Mouse (Mus musculus) B cell, adult 2 months (primary cell): ENCODE results near the gene Ttll9.

Experiments used
- DNase-seq, 2 experiments: peaks; one replicate each; pipeline ENCODE4 v3.0.0; 2022

Gene Ttll9

DNA sequence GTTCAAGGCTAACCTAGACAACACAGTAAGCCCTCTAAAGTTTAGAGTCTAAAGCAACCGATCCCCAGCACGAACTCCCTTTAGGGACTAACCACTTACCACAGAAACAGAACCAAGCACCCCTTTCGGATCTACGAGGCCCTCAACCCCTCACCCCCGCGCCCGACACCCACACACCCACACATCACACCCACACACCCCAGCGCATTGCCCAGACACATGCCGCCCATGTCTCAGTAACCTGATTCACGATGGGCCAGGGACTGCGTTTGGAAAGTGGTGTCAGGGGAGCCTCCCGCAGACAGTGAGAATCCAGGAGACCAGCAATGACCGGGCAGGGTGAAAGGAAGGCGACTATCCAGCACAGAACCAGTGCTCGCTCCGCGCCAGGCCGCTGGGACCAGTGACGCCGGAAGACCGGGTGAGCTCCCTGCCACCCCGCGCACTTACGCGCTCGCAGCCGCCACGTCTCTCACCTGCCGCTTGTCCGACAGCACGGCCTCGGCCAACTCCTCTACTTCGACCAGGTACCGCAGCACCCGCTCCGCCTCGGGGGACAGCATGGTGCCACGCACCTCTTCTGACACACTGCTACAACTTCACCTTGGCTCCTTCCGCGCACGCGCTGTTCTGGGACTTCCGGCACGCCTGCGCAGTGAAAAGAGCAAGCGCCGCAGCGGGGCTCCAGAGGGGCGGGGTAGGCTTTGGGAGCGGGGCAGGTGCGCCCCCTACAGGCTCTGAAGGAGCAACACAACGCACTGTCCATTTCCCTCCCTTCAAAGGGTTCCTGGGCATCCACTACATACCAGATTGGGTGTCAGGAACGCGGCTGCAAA, 52.7 kb downstream of the Ttll9 start, which contains the start of gene Pdrg1:
Gene Pdrg1, minus strand, starts transcription at position 670 of the 836 bp plus-strand sequence.
- peak; percentile 96 to 97 for DNase-seq

DNA sequence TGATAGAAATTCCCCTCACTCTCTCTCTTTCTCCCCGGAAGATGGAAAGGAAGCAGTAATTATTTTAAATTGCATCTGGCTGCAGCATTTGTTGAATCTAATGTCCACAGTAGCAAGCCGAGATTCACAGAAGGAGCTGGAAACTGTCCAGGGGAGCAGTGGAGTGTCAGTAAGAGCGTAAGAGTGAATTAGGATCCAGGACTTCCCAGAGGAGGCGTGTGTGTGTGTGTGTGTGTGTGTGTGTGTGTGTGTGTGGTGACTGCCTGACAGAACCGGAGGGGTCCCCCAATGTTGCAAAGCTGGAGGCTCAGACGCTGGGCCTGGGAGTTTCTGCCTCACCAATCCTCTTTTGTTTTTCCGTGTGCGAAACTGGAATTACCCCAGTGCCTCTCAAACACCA, 53.5 kb downstream of the Ttll9 start:
- DNase-seq, result no peak

DNA sequence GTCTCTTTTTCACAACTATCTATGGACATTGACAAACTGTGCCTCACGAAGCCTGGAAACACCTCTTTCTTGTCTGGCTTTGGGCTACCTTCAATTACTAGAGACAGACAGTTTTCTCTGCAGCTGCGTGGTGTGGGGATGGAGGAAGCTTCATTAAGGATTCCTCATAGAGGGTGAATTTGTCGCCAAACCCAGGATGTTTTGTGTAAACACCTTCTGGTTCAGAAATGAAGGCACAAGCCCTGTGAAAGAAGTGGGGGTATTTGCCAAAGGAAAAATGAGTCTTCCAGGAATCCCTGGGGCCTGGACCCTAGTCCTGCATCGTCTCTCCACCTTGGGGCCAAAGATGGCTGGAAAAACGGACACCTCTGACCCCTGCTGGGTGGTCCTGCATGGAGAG, 54.5 kb downstream of the Ttll9 start:
- DNase-seq, result no peak

DNA sequence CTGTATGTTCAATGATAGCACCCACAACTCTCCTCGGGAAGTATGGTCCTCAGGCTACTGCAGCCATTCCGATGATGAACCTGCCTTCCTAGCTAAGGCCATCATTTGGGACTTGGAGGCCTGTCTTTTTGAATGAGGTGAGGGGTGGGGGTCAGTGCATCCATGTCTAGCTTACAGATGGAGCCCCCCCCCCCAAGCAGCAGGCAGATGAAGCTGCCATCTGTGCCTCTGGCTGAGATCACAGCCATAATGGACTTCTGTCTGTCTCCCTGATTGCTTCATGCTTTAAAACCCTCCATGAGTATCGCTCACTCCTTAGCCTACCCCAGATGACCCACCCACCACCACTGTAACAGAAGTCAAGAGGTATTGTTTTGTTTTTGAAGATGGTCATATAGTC, 57.1 kb downstream of the Ttll9 start:
- DNase-seq, result no peak

DNA sequence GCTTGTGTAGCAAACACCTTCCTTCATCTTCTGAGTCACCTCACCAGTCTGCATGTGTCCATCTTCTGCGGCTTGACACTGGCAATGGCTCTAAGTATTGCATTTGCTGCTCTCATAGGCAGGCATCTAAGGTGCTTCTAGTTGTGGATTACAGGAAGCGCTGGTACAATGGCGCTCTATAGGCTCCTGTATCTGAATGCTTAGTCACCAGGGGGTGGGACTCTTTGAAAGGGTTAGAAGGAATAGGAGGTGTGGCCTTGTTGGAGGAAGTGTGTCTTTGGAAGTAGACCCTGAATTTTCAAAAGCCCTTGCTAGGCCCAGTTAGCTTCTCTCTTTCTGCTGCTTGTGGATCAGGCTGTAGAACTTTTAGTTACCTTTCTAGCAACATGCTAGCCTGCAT, 58.9 kb downstream of the Ttll9 start:
- DNase-seq, result no peak

DNA sequence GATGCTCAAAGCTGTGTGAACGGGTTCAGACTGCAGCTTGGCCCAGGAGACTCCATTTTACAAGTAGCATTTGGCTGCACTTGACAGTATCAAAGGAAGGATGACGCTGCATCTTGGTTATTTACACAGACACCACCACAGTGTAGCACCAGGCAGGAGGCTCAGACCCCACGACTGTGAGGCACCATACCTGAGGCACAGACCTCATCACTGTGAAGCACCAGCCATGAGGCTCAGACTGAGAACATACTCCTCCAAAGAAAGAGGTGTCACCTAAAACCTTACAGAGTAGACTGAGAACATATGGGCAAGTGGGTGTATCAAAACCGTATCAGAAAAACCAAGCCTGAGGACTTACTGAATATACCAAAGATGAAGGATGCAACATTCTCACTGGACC, 60.6 kb downstream of the Ttll9 start:
- no peak for DNase-seq

DNA sequence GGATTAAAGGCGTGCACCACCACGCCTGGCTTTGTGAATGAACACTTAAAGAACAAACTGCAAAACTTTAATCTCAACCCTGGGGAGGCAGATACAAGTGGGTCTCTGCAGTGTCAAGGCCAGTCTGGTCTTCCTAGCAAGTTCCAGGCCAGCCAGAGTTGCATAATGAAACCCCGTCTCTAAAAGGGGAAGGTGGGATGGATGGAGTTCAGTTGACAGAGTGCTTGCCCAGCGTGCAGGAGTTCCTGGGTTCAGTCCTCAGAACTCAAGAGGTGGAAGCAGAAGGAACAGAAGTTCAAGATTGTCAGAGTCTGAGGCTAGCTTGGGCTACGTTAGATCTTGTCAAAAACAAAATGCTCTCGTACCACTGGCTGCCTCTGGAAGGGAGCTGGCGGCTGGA, 63.8 kb downstream of the Ttll9 start:
- DNase-seq, result no peak

DNA sequence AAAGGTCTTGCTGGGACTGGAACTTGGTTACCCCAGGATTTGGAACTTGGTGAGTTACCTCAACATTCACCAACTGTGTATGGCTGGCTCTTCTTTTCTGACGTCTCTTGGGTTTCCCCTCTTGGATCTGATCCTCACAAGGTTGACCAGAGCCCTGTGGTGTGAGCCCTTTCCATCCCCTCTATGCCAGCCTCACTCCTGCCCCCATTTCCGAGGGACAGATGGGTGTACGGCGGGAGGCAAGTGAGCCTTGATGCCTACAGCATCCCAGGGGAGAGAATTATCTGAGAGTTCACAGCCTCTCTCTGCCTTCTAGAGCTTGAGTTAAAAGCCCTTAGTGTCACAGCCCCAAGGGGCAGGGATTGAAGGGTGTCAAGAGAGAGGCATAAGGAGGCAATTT, 65.2 kb downstream of the Ttll9 start:
- no peak for DNase-seq

DNA sequence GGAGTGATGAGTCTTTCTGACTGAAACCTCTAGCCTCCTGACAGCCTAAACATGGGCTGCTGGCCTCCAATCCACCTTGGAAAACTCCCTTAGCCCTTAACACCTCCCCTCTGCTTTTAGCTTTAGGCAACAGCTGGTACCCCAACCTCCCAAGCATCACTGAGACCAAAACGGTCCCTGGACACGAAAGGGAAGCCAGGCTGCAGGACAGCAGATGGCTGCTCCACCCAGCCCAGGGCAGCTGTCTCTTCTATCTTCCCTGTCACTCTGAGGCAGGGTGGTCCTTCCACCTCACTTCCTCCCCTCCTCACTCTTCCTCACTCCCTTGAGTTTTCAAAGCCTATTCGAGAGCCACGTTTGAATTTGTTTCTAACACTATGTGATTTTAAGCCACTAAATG, 68.1 kb downstream of the Ttll9 start:
- no peak for DNase-seq

DNA sequence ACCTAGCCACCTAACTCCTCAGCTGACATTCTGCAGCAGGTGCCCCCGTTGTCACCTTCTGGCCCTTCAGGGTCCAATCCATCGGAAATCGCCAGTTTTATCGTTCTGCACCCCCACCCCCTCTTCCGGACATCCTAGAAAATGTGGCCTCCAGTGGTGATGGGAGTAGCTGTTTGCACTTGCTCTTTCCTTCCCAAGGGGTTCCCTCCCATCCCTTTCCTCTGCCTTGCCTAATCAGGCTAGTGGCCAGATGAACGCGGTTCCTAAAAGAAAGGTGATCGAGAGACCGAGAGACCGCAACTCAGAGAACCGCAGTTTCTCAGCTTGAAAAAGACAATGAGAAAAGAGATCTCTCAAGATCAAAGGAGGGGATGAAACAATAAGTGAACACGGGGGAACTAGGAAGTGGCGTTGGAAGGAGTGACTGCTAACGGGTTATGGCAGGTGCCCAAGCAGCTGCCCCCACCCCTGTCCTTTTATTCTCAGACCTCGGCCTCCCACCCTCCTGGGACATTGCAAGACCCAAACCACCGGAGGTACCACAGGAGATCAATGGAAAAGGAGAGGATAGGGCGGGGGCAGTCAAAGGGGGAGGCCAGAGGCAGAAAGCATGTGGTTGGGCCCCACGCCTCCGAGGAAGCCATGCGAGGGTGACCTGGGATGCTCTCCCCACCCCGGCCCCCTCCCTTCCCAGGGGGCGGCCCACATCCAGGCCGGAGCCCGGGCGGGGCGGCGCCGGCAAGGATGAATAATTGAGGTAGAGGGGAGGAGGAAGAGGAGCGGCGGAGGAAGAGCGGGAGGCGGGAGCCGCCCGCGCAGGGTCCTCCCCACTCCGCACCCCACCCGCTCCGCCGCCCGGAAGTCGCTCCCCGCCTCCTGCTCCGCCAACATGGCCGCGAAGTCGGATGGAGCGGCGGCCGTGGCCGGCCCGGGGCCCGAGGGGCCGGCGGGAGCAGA, 69.1 kb downstream of the Ttll9 start, which contains the start of gene Xkr7:
Gene Xkr7, plus strand, starts transcription at position 727 of the 957 bp plus-strand sequence.
- no peak for DNase-seq

DNA sequence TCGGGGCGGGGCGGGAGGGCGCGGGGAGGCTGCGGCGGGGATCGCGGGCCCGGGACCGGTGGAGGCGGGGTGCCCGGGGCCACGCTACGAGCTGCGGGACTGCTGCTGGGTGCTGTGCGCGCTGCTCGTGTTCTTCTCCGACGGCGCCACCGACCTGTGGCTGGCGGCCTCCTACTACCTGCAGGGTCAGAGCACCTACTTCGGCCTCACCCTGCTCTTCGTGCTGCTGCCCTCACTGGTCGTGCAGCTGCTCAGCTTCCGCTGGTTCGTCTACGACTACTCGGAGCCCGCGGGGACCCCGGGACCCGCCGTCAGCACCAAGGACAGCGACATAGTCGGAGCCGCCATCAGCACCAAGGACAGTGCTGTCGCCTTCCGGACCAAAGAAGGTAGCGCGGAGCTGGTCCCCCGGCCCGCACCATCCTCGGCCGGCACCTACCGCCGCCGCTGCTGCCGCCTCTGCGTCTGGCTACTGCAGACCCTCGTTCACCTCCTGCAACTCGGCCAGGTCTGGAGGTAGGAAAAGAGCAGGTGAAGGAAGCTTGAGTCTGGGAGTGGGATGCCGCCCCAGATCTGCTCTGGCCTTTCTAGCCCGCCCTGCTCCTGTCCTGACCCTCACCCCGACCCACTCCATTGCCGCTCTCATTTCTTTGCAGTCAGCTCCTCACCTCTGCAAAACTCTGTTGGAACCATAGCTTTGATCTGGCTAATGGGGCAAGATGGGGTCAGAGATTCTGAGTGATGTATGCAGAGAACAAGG, 70.0 kb downstream of the Ttll9 start:
- peak; percentile 88 to 89 for DNase-seq

DNA sequence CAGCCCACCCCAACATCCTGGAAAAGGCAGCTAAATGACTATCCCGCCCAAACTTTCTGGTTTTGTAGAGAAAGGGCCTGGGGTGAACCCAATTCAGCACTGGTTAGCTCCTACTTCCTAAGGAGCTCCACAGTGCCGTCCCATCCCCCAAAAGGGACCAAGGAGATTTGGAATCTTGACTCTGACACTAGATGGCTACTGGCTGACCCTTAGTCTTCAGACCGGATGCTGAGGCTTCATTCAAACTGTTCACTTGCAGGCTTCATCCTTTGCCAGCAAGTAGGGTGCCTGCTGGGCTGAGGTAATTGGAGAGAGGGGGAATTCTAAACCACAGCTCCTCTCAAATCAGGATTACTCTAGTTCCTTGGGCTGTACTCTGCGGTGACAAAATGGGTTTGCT, 70.7 kb downstream of the Ttll9 start:
- DNase-seq, result no peak

DNA sequence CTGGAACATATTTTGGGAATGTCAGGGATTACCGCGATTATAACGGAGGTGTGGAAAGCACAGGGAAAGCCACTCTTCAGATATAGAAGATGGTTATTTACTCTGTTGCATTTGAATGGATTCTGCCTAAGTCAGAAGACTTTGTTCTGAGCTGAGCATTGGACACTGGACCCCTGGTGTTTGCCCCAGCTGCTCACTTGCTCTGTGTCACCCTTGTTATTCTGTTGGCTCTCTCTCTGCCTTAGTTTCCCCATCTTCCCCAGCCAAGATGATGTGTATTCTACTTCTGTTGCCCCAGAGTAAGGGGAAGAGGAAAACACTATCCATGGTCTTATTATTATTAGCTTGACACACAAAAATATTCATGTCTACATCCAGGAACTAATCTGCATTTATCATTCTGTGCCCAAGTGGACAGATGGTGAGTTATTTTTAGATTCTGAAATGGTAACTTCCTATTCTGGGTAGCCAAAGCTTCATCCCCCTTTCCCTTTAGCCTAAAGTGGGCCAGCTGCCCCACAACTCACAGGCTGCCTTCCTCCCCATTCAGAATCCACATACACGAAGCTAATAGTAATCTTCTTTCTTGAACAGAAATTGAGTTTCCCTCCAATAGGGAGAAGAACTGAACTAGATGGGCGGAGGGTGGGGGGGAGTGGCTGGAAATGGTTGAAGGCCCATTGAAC, 71.4 kb downstream of the Ttll9 start:
- no peak for DNase-seq

DNA sequence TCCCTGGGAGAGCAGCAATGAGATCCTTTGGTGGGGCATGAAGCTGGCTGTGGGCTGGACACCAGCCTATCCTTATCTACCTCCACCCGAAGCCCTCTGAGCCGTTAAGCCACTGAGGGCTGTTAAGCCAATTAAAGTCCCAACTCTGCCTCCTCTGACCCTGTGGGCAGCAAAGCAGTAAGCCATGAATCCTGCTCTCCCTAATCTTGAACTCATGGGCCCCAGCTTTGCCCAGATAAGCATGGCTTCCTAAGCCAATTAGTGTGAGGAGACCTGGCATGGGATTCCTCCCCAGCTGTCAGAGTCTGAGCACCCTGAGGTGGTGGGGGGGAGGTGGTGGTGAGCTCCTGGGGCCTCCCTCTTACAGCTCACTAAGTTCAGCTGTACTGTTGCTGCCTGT, 74.4 kb downstream of the Ttll9 start:
- DNase-seq, result no peak

DNA sequence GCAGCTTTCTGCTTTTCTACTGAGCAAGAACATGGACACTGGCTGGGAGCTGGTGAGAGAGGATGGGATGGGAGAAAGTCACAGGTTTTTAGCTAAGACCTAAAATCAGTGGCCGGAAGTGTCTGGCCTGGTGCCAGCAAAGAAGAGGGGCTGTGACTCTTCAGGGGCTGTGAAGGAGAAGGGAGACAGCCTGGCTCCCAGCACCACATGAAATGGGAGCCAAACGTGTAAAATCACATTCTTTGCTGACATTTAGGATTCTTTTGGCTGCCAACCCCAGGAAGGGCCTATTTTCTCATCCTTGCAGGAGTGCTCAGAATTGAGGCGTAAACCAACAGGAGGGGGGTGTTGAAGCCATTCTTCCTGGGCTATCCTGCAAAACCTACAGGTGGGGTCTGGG, 81.6 kb downstream of the Ttll9 start:
- DNase-seq, result no peak

DNA sequence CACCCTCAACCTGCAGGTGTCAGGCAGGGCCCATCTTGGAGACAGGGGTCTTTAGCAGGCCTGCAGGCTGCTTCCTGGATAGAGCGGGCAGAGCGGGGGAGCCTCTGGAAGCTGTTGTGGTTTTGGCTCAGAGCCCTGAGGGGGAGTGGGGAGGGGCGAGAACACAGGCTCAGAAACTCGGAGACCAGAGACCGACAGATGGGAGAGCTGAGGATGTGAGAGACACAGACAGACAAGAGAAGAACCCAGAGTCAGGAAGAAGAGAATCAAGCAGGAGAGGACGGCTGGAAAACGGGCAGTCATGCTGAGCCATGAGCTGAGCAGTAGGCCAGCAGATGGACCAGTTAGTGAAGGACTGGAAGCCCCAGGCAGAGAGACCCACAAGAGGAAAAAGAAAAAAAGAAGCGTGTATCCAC, 83.6 kb downstream of the Ttll9 start:
- no peak for DNase-seq

DNA sequence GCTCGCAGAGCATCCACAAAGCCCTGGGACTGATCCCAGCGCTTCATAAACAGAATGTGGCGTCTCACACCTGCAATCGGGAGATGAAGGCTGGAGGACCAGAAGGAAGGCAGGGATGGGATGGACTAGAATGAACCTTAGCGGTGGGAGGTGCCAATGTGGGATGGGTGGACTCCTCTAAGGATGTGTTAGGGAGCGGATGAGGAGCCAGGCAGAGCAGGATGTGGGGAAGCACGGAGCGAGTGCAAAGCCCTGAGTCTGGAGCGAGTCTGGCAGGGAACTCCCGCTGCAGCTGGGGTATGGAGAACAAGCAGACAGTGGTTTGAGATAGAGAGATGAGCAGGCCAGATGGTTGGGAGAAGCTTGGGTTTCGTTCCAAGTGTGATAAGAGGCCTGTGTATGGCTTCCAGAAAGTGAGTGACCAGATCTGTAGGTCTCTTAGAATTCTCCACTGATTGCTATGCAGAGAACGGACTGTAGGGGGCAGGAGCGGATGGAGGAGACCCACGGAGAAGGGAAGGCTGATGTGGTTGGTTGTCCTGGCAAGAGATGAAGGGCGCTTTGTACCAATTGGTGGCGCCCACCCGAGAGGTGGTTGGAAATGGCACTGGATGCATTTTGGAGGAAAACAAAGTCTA, 85.7 kb downstream of the Ttll9 start:
- DNase-seq, result peak; percentile 62 to 65

DNA sequence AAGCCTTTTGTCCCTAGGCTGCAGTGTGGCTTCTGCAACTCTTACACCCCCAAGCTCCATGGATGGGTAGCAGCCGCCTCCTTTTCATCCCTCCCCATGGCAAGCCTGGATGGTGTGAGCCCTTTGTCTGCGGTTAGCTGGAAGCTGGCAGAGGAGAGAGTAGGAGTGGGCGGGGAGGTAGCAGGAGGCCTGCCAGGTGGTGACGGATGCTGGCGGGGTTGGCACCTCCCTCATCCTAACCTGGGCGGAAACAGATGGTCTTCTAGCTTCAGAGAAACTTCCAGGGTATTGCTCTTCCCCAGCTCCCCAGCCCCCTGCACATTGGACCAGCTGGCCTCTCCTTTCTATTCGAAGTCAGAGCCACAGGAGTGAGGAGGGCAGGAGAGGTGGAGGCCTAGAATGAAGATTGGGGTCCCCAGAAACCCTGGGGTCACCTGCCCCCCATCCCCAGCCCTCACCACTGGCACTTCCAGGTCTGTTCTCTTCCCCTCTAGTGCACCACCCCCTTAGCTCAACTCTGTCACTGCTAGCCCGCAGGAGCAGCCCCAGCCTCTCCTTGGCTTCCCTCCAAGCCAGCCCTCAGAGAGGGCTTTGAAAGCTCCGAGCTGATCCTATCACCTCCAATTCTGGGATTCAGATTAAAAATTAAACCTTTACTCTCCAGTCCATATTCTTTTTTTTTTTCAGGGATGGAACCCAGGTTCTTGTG, 87.2 kb downstream of the Ttll9 start:
- no peak for DNase-seq

DNA sequence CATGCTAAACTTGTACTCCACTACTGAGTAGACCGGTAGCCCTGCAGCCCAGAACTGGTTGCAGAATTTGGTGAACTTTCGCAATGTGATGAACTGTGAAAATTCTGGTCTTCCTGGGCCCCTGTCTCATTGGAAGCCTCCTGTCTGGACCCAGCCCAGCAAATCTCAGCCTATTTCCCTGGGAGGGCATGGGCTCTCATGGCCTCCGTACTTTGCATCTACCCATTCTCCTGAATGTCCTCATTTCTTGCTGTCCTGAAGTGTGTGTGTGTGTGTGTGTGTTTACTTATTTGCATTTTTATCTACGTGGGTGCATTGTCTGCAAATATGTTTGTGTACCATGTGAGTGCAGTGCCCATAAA, 87.7 kb downstream of the Ttll9 start:
- DNase-seq, result no peak

DNA sequence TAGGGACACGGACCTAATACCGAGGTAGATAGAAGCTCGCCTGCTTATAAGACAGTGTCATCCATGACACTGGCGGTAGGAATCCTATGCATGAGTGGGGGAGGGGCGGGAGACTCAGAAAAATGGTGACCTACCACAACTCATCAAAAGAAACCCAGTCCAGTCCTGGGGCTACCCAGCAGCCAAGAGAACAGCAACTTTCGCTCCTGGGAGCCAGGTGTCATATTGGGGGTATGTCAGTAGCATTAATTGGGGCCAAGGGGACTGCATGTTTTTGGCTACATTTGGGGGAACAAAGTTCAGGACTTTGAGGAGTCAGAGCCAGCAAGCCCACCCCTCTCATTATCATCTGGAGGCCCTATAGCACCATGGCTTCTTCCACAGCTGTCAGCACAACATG, 88.8 kb downstream of the Ttll9 start:
- DNase-seq, result no peak

DNA sequence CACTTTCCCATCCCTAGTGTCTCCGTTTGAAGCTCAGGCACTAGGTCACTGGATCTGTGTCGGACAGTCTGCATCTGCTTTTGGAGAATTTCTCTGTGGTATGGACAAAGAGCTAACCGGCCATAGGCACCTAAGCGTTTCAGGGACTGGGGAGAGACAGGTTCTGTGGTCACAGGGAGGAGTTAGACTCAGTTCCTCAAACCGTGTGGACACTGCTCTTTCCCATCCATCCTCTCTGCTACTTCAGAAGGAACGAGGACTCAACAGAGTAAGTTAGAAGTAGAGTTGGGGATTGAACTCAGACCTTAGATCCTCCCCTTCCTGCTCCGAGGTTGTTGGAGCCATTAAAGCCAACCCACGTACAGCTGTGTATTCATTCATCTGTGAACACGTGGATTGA, 89.3 kb downstream of the Ttll9 start:
- DNase-seq, result no peak
